Mouse (Mus musculus) erythroblast, embryonic 14.5 days (primary cell): ENCODE results near the gene Def8.
"Not testable (repeated sequence)": the region's sequence is repeated elsewhere in the genome, so short reads cannot be mapped to it uniquely, and the experiment has no call there.

Experiments used
- GATA1 ChIP-seq: IDR thresholded peaks from 2 replicates; pipeline ENCODE4 v1.6.1; 2012; ENCODE audit warnings: low read length, inconsistent platforms, mixed read lengths
- TAL1 ChIP-seq: IDR thresholded peaks from 3 replicates; pipeline ENCODE4 v1.6.1; 2012; ENCODE audit warnings: low read length, inconsistent platforms, mixed read lengths

GRCm38 (mm10) chr8:123430936-123431335, 7.6 kb downstream of the Def8 start:
- TF ChIP-seq TAL1, GATA1: not testable (repeated sequence)
